Mouse (Mus musculus): ENCODE measurements around the gene Trak1. TPM values are rescaled to one million over a fixed set of nuclear protein-coding genes. Genes with fewer than 3 reads are reported as not detected.

The Trak1 gene
- total RNA-seq, 2 experiments from 2014 or later: 294 to 298 TPM

- DNase-seq: no peak
Measured at GRCm38 (mm10) chr9:121394882-121395281, 97.6 kb downstream of the Trak1 start.

GRCm38 (mm10) chr9:121395812-121396211, 98.5 kb downstream of the Trak1 start:
- peak in 1 of 2 experiments; percentile 30 for DNase-seq

GRCm38 (mm10) chr9:121398100-121398760, 100.9 kb downstream of the Trak1 start:
- DNase-seq: peak; percentile 66 to 69

- DNase-seq: peak; percentile 47 to 67
Measured at GRCm38 (mm10) chr9:121398761-121399160, 101.5 kb downstream of the Trak1 start.

- no peak for DNase-seq
Measured at GRCm38 (mm10) chr9:121400608-121401007, 103.3 kb downstream of the Trak1 start.

- DNase-seq: peak in 1 of 2 experiments; percentile 62
Measured at GRCm38 (mm10) chr9:121403157-121403671, 105.9 kb downstream of the Trak1 start.

- no peak for DNase-seq
Measured at GRCm38 (mm10) chr9:121403699-121404098, 106.4 kb downstream of the Trak1 start.

GRCm38 (mm10) chr9:121405088-121405681, 107.9 kb downstream of the Trak1 start:
- no peak for DNase-seq

- DNase-seq: no peak
Measured at GRCm38 (mm10) chr9:121405792-121406191, 108.5 kb downstream of the Trak1 start.

- no peak for DNase-seq
Measured at GRCm38 (mm10) chr9:121414237-121414636, 116.9 kb downstream of the Trak1 start.

GRCm38 (mm10) chr9:121415626-121416241, 118.4 kb downstream of the Trak1 start:
- peak; percentile 84 to 86 for DNase-seq

GRCm38 (mm10) chr9:121416460-121416859, 119.2 kb downstream of the Trak1 start:
- DNase-seq: no peak

- DNase-seq: no peak
Measured at GRCm38 (mm10) chr9:121416872-121417637, 119.8 kb downstream of the Trak1 start.

GRCm38 (mm10) chr9:121419011-121419410, 121.7 kb downstream of the Trak1 start:
- no peak for DNase-seq

GRCm38 (mm10) chr9:121419573-121419972, 122.3 kb downstream of the Trak1 start:
- no peak for DNase-seq

GRCm38 (mm10) chr9:121420817-121421216, 123.5 kb downstream of the Trak1 start:
- DNase-seq: no peak

GRCm38 (mm10) chr9:121422402-121422801, 125.1 kb downstream of the Trak1 start:
- no peak for DNase-seq

- DNase-seq: no peak
Measured at GRCm38 (mm10) chr9:121423621-121424020, 126.3 kb downstream of the Trak1 start.

- DNase-seq: no peak
Measured at GRCm38 (mm10) chr9:121424281-121425164, 127.2 kb downstream of the Trak1 start.

GRCm38 (mm10) chr9:121426451-121426850, 129.1 kb downstream of the Trak1 start:
- DNase-seq: no peak

GRCm38 (mm10) chr9:121426902-121427301, 129.6 kb downstream of the Trak1 start:
- DNase-seq: no peak

Measured in heart, adult 18-20 months (tissue).